Mouse (Mus musculus): ENCODE data around the gene Tmem39a. TPM values are rescaled to one million over a fixed set of nuclear protein-coding genes. Genes with fewer than 3 reads are reported as not detected.

Tmem39a gene
- polyA plus RNA-seq, 1 experiment from 2014 or later: 31.0 TPM

- WGBS (ENCODE audit: insufficient replicate concordance): 74% methylated on average over 7 of the region's 7 CpGs
Measured at GRCm38 (mm10) chr16:38584761-38585160, 26.3 kb downstream of the Tmem39a start.

GRCm38 (mm10) chr16:38585186-38585585 lies 26.7 kb downstream of the Tmem39a start:
- no peak overlapping the region for H3K4me2 ChIP-seq (ENCODE audit: low read depth, low read length)
- H3K9ac ChIP-seq (ENCODE audit: low read depth, low read length): no peak overlapping the region
- H3K4me3 ChIP-seq (ENCODE audit: low read depth, low read length): no peak overlapping the region
- no peak overlapping the region for H3K27ac ChIP-seq (ENCODE audit: low read length)
- H3K9me3 ChIP-seq (replicated peaks; ENCODE audit: control insufficient read depth, low read length): no peaks in the 10 kb centered on the region
- ATAC-seq (ENCODE audit: low read depth): no peak
- peaks cover 13% of the 10 kb centered on the region for H3K36me3 ChIP-seq (ENCODE audit: control insufficient read depth, insufficient read depth)
- 33% methylated on average over 5 of the region's 5 CpGs for WGBS (ENCODE audit: insufficient replicate concordance)
- peaks cover 6% of the 10 kb centered on the region; the same call in 1 of the 2 replicates for H3K4me1 ChIP-seq (ENCODE audit: control insufficient read depth, low read depth, low read length)
- H3K27me3 ChIP-seq (ENCODE audit: control insufficient read depth, insufficient read depth, low read depth, low read length): no peaks in the 10 kb centered on the region

More at GRCm38 (mm10) chr16:38584761-38585160, 26.3 kb downstream of the Tmem39a start:
- Histone ChIP-seq H3K4me3 (ENCODE audit: low read depth, low read length) (no peak overlapping the region), H3K9me3 (replicated peaks; ENCODE audit: control insufficient read depth, low read length) (no peaks in the 10 kb centered on the region), H3K36me3 (ENCODE audit: control insufficient read depth, insufficient read depth) (peaks cover 13% of the 10 kb centered on the region), H3K9ac (ENCODE audit: low read depth, low read length) (no peak overlapping the region), H3K27me3 (ENCODE audit: control insufficient read depth, insufficient read depth, low read depth, low read length) (no peaks in the 10 kb centered on the region), H3K4me1 (ENCODE audit: control insufficient read depth, low read depth, low read length) (peaks cover 6% of the 10 kb centered on the region; the same call in 1 of the 2 replicates), H3K27ac (ENCODE audit: low read length) (no peak overlapping the region), H3K4me2 (ENCODE audit: low read depth, low read length) (no peak overlapping the region)
- no peak for ATAC-seq (ENCODE audit: low read depth)

GRCm38 (mm10) chr16:38587163-38587562 lies 28.7 kb downstream of the Tmem39a start:
- no peaks in the 10 kb centered on the region for H3K27me3 ChIP-seq (ENCODE audit: control insufficient read depth, insufficient read depth, low read depth, low read length)
- no peak overlapping the region for H3K27ac ChIP-seq (ENCODE audit: low read length)
- no peak for ATAC-seq (ENCODE audit: low read depth)
- no peak overlapping the region for H3K4me2 ChIP-seq (ENCODE audit: low read depth, low read length)
- H3K4me1 ChIP-seq (ENCODE audit: control insufficient read depth, low read depth, low read length): peaks cover 6% of the 10 kb centered on the region; the same call in 1 of the 2 replicates
- H3K9ac ChIP-seq (ENCODE audit: low read depth, low read length): no peak overlapping the region
- no peaks in the 10 kb centered on the region for H3K9me3 ChIP-seq (replicated peaks; ENCODE audit: control insufficient read depth, low read length)
- 83% methylated on average over 5 of the region's 5 CpGs for WGBS (ENCODE audit: insufficient replicate concordance)
- H3K36me3 ChIP-seq (ENCODE audit: control insufficient read depth, insufficient read depth): peaks cover 13% of the 10 kb centered on the region
- H3K4me3 ChIP-seq (ENCODE audit: low read depth, low read length): no peak overlapping the region

GRCm38 (mm10) chr16:38587572-38587971 lies 29.1 kb downstream of the Tmem39a start:
- peaks cover 6% of the 10 kb centered on the region; the same call in 1 of the 2 replicates for H3K4me1 ChIP-seq (ENCODE audit: control insufficient read depth, low read depth, low read length)
- peaks cover 13% of the 10 kb centered on the region for H3K36me3 ChIP-seq (ENCODE audit: control insufficient read depth, insufficient read depth)
- no peak overlapping the region for H3K27ac ChIP-seq (ENCODE audit: low read length)
- H3K27me3 ChIP-seq (ENCODE audit: control insufficient read depth, insufficient read depth, low read depth, low read length): no peaks in the 10 kb centered on the region
- no peak for ATAC-seq (ENCODE audit: low read depth)
- no peak overlapping the region for H3K9ac ChIP-seq (ENCODE audit: low read depth, low read length)
- 85% methylated on average over 4 of the region's 4 CpGs for WGBS (ENCODE audit: insufficient replicate concordance)
- no peak overlapping the region for H3K4me3 ChIP-seq (ENCODE audit: low read depth, low read length)
- no peak overlapping the region for H3K4me2 ChIP-seq (ENCODE audit: low read depth, low read length)
- no peaks in the 10 kb centered on the region for H3K9me3 ChIP-seq (replicated peaks; ENCODE audit: control insufficient read depth, low read length)

- WGBS (ENCODE audit: insufficient replicate concordance): 59% methylated on average over 3 of the region's 3 CpGs
- H3K4me1 ChIP-seq (ENCODE audit: control insufficient read depth, low read depth, low read length): no peaks in the 10 kb centered on the region
- H3K36me3 ChIP-seq (ENCODE audit: control insufficient read depth, insufficient read depth): peaks cover 6% of the 10 kb centered on the region; the same call in 1 of the 2 replicates
- no peak for ATAC-seq (ENCODE audit: low read depth)
- H3K27me3 ChIP-seq (ENCODE audit: control insufficient read depth, insufficient read depth, low read depth, low read length): no peaks in the 10 kb centered on the region
- no peaks in the 10 kb centered on the region for H3K9me3 ChIP-seq (replicated peaks; ENCODE audit: control insufficient read depth, low read length)
- H3K4me2 ChIP-seq (ENCODE audit: low read depth, low read length): no peak overlapping the region
- no peak overlapping the region for H3K4me3 ChIP-seq (ENCODE audit: low read depth, low read length)
- H3K9ac ChIP-seq (ENCODE audit: low read depth, low read length): no peak overlapping the region
- no peak overlapping the region for H3K27ac ChIP-seq (ENCODE audit: low read length)
Measured at GRCm38 (mm10) chr16:38591506-38591905, 33.0 kb downstream of the Tmem39a start.

GRCm38 (mm10) chr16:38592026-38592678 lies 33.7 kb downstream of the Tmem39a start:
- Histone ChIP-seq H3K9me3 (replicated peaks; ENCODE audit: control insufficient read depth, low read length) (no peaks in the 10 kb centered on the region), H3K27me3 (ENCODE audit: control insufficient read depth, insufficient read depth, low read depth, low read length) (no peaks in the 10 kb centered on the region), H3K4me2 (ENCODE audit: low read depth, low read length) (no peak overlapping the region), H3K36me3 (ENCODE audit: control insufficient read depth, insufficient read depth) (peaks cover 6% of the 10 kb centered on the region; the same call in 1 of the 2 replicates), H3K9ac (ENCODE audit: low read depth, low read length) (no peak overlapping the region), H3K4me3 (ENCODE audit: low read depth, low read length) (no peak overlapping the region), H3K4me1 (ENCODE audit: control insufficient read depth, low read depth, low read length) (no peaks in the 10 kb centered on the region), H3K27ac (ENCODE audit: low read length) (no peak overlapping the region)
- 83% methylated on average over 12 of the region's 12 CpGs for WGBS (ENCODE audit: insufficient replicate concordance)
- ATAC-seq (ENCODE audit: low read depth): no peak

GRCm38 (mm10) chr16:38592946-38593345 lies 34.4 kb downstream of the Tmem39a start:
- H3K9me3 ChIP-seq (replicated peaks; ENCODE audit: control insufficient read depth, low read length): no peaks in the 10 kb centered on the region
- H3K27me3 ChIP-seq (ENCODE audit: control insufficient read depth, insufficient read depth, low read depth, low read length): no peaks in the 10 kb centered on the region
- no peaks in the 10 kb centered on the region for H3K4me1 ChIP-seq (ENCODE audit: control insufficient read depth, low read depth, low read length)
- no peak overlapping the region for H3K27ac ChIP-seq (ENCODE audit: low read length)
- H3K9ac ChIP-seq (ENCODE audit: low read depth, low read length): no peak overlapping the region
- 81% methylated on average over 4 of the region's 4 CpGs for WGBS (ENCODE audit: insufficient replicate concordance)
- H3K4me2 ChIP-seq (ENCODE audit: low read depth, low read length): no peak overlapping the region
- peaks cover 2% of the 10 kb centered on the region; the same call in 1 of the 2 replicates for H3K36me3 ChIP-seq (ENCODE audit: control insufficient read depth, insufficient read depth)
- no peak overlapping the region for H3K4me3 ChIP-seq (ENCODE audit: low read depth, low read length)
- ATAC-seq (ENCODE audit: low read depth): no peak

- no peak overlapping the region for H3K4me3 ChIP-seq (ENCODE audit: low read depth, low read length)
- no peak overlapping the region for H3K4me2 ChIP-seq (ENCODE audit: low read depth, low read length)
- 63% methylated on average over 1 of the region's 1 CpGs for WGBS (ENCODE audit: insufficient replicate concordance)
- ATAC-seq (ENCODE audit: low read depth): no peak
- no peaks in the 10 kb centered on the region for H3K36me3 ChIP-seq (ENCODE audit: control insufficient read depth, insufficient read depth)
- no peaks in the 10 kb centered on the region for H3K9me3 ChIP-seq (replicated peaks; ENCODE audit: control insufficient read depth, low read length)
- no peak overlapping the region for H3K9ac ChIP-seq (ENCODE audit: low read depth, low read length)
- H3K27me3 ChIP-seq (ENCODE audit: control insufficient read depth, insufficient read depth, low read depth, low read length): no peaks in the 10 kb centered on the region
- H3K27ac ChIP-seq (ENCODE audit: low read length): no peak overlapping the region
- H3K4me1 ChIP-seq (ENCODE audit: control insufficient read depth, low read depth, low read length): no peaks in the 10 kb centered on the region
Measured at GRCm38 (mm10) chr16:38594435-38594834, 35.9 kb downstream of the Tmem39a start.

- Histone ChIP-seq H3K4me2 (ENCODE audit: low read depth, low read length) (no peak overlapping the region), H3K27me3 (ENCODE audit: control insufficient read depth, insufficient read depth, low read depth, low read length) (no peaks in the 10 kb centered on the region), H3K9me3 (replicated peaks; ENCODE audit: control insufficient read depth, low read length) (no peaks in the 10 kb centered on the region), H3K4me3 (ENCODE audit: low read depth, low read length) (no peak overlapping the region), H3K9ac (ENCODE audit: low read depth, low read length) (no peak overlapping the region), H3K4me1 (ENCODE audit: control insufficient read depth, low read depth, low read length) (no peaks in the 10 kb centered on the region), H3K27ac (ENCODE audit: low read length) (no peak overlapping the region), H3K36me3 (ENCODE audit: control insufficient read depth, insufficient read depth) (no peaks in the 10 kb centered on the region)
- ATAC-seq (ENCODE audit: low read depth): no peak
- 54% methylated on average over 2 of the region's 2 CpGs for WGBS (ENCODE audit: insufficient replicate concordance)
Measured at GRCm38 (mm10) chr16:38596099-38596498, 37.6 kb downstream of the Tmem39a start.

Measured in liver, embryonic 16.5 days (tissue).